Mouse (Mus musculus): Measurements from ENCODE around the gene Klhl29. TPM values are rescaled to one million over a fixed set of nuclear protein-coding genes. Genes with fewer than 3 reads are reported as not detected.

The Klhl29 gene
- polyA plus RNA-seq (2012; rRNA removed): 35.0 and 36.1 TPM in 2 replicates

DNA sequence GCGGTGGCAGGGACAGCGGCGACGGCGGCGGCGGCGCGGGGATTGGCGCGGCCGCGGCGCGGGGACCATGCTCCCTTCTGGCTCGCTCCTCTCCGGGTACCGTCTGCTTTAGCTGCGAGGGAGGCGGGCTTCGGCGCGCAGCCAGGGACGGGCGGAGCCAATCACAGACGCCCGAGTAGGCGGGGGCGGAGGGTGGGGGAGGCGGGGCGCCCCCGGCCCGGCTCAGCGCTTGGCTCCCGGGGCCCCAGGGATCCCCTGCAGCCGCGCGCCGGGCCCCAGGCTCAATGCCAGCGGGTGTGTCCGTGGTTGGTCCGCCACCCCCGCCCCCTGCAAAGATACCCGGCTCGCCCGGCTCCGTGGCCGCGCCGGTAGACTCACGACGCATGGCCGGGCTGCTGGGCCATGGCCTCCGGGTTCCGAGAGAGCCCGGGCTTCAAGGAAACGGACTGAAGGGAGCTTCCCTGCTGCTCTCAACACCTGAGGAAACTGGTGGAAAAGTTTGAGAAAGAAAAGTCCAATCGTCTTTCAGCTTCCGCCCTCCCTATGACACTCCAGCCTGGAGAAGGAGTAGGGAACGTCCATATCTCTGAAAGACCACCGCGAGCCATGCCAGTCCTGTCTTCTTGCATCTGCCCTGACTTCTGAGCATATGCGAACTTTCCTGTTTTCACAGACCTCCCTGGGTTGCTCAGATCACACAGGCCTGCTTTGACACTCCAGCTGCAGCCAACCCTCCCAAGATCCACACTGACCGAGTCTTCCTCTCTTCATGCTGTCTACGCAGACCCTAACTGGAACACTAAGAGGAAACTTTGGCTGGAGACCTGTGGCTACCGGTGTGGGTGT lies at the start of gene Klhl29:
TSS of gene Klhl29 (minus strand) at position 67 of the 846 bp plus-strand sequence.
- TF ChIP-seq POLR2A (IDR thresholded peaks at IDR 0.05; ENCODE audit: borderline replicate concordance, extremely low read depth, insufficient read depth, insufficient read length, poor library complexity, severe bottlenecking) (peak; percentile 96), CTCF (IDR thresholded peaks at IDR 0.05; ENCODE audit: borderline replicate concordance, extremely low read depth, insufficient read depth, insufficient read length) (no peak)
- peak; percentile 95 for DNase-seq (ENCODE audit: low read depth)

DNA sequence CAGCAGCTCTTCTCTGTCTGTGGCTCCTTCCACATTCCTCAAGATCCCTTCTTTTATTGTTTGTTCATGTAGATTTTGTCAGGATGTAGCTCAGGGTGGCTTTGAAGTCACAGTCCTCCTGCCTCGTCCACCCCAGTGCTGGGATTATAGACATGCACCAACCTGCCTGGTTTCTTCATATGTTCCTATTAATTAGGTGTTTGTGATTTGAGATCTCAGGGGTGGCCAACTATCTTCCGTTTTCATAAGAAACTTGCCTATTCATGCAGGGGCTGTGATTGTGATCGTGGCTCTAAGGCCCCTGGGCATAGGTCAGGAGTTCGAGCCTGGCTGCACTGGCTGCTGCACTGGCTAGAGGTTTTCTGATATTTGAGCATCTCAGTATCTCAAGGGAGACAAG lies 49.8 kb upstream of the Klhl29 start:
- no peak for TF ChIP-seq POLR2A (IDR thresholded peaks at IDR 0.05; ENCODE audit: borderline replicate concordance, extremely low read depth, insufficient read depth, insufficient read length, poor library complexity, severe bottlenecking)
- no peak for TF ChIP-seq CTCF (IDR thresholded peaks at IDR 0.05; ENCODE audit: borderline replicate concordance, extremely low read depth, insufficient read depth, insufficient read length)
- DNase-seq (ENCODE audit: low read depth): no peak

DNA sequence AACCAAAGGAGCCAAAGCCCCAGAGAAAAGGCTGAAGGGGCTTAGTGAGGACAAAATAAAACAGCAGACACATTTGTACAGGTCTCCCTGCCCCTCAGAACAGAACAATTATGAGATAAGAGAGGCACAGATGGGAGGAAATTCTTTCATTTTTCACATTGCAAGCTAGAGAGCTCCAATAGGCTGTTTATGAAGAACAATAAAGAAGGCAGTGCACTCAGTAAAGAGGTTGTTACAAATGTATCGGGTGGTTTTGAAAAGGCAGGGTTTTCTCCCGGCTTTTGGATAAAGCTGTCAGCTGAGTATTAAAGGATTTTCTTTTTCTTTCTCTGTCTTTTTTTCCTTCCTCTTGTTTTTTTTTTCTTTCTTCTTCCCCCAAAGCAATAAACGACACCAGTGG lies 40.3 kb upstream of the Klhl29 start:
- peak; percentile 51 for DNase-seq (ENCODE audit: low read depth)
- TF ChIP-seq POLR2A (IDR thresholded peaks at IDR 0.05; ENCODE audit: borderline replicate concordance, extremely low read depth, insufficient read depth, insufficient read length, poor library complexity, severe bottlenecking): no peak
- TF ChIP-seq CTCF (IDR thresholded peaks at IDR 0.05; ENCODE audit: borderline replicate concordance, extremely low read depth, insufficient read depth, insufficient read length): no peak

DNA sequence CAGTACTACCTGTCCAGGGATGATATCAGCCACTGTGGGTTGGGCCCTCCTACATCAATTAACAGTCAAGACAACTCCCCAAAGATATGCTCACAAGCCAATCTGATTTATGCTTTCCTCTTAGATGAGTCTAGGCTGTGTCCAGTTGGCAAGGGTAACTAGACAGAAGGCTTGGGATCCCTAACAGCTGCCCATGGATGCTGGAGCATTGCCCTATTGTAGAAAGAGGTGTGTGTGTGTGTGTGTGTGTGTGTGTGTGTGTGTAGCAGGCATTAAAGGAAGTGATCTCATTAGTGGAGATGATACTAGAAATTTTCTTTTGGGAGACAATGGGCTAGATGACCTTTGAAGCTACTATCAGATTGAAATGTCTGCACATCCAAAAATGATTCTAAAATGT lies 38.5 kb upstream of the Klhl29 start:
- DNase-seq (ENCODE audit: low read depth): no peak

DNA sequence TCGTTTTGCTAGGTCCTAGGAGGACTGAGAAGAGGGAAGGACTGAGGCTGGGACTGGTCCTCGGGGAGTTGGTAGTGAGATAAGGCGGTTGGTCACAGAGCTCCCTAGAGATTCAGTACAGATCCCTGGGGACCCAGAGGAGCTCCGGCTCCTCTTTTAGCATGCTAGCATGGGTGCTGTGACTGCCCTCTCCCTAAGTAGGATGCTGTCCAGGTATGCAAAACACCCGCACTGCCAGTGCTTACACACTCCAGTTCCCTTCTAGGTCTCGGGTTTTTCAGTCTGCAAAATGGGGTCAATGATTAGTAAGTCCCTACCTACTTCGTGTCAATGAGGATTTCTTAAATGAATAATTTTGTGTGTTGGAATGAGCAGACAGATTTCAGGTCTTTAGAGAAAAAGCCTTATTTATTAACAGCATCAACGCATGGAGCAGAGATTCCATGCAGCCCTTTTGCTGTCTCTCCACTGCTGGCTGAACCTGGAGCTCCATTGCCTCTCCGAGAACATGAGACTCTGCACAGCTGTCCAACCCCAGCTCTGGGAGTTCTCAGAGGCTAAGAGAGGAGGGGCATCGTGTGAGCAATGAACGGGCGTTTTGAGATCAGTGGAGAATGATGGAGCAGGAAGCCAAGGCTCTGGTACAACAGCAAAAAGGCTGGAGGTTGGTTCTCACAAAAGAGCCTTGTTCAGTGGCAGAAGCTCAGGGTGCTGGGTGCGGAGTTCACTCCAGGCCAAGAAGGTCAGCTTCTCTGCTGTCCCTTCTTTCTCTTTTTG lies 36.5 kb upstream of the Klhl29 start:
- no peak for DNase-seq (ENCODE audit: low read depth)
- TF ChIP-seq POLR2A (IDR thresholded peaks at IDR 0.05; ENCODE audit: borderline replicate concordance, extremely low read depth, insufficient read depth, insufficient read length, poor library complexity, severe bottlenecking) (no peak), CTCF (IDR thresholded peaks at IDR 0.05; ENCODE audit: borderline replicate concordance, extremely low read depth, insufficient read depth, insufficient read length) (no peak)

More for the DNA sequence above, 38.5 kb upstream of the Klhl29 start:
- TF ChIP-seq POLR2A (IDR thresholded peaks at IDR 0.05; ENCODE audit: borderline replicate concordance, extremely low read depth, insufficient read depth, insufficient read length, poor library complexity, severe bottlenecking) (no peak), CTCF (IDR thresholded peaks at IDR 0.05; ENCODE audit: borderline replicate concordance, extremely low read depth, insufficient read depth, insufficient read length) (no peak)

DNA sequence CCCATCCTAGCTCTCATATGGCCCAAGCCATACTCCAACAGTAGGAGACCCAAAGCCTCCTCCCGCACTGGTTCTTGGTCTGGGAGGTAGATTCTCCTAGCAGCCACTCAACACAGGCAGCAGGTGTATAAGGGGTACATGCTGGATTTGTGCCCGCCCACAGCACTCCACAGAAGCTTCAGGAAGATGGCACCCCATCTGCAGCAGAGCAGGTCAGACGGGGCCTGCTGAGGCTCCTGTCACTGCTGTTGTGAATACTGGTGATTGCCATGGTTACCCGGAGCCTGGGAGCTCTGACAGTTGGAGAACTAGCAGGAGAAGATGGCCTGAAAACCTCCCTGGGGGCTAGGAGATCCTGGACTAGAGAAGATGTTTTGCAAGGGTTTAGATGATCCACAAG lies 35.9 kb upstream of the Klhl29 start:
- no peak for TF ChIP-seq POLR2A (IDR thresholded peaks at IDR 0.05; ENCODE audit: borderline replicate concordance, extremely low read depth, insufficient read depth, insufficient read length, poor library complexity, severe bottlenecking)
- DNase-seq (ENCODE audit: low read depth): peak; percentile 35

DNA sequence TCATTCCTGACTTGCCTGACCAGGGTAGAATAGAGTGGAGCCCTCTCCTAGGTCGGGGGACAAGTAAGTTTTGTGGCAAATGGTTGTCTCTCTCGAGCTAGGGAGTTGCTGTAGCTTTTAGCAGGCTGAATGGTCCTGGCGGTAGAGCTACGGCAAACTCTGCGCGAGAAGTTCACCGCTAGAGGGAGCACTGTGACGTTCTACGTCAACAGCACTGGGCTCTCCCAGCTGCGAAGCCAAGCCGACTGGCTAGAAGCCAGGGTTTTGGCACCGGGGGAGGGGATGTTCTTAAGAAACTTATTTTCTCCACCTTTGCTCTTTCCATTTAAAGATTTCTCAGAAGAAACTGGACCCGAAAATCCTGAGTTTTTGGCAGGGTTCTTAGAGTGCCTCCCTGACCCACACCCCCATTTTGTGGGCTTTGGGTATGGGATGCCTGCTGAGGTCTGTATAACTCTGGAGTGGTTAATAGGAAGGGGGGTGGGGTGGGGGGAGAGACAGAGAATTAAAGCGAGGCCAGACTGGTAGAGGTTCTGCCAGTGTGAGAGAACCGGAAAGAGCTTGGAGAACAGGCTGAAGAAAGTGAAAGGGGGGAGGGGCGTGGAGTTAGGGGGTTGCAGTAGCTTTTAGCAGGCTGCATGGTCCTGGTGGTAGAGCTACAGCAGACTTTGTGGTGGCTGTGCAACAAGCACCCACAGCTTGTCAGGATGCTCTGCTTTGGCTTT lies 35.1 kb upstream of the Klhl29 start:
- TF ChIP-seq POLR2A (IDR thresholded peaks at IDR 0.05; ENCODE audit: borderline replicate concordance, extremely low read depth, insufficient read depth, insufficient read length, poor library complexity, severe bottlenecking) (no peak), CTCF (IDR thresholded peaks at IDR 0.05; ENCODE audit: borderline replicate concordance, extremely low read depth, insufficient read depth, insufficient read length) (peak; percentile 97)
- peak; percentile 97 for DNase-seq (ENCODE audit: low read depth)

DNA sequence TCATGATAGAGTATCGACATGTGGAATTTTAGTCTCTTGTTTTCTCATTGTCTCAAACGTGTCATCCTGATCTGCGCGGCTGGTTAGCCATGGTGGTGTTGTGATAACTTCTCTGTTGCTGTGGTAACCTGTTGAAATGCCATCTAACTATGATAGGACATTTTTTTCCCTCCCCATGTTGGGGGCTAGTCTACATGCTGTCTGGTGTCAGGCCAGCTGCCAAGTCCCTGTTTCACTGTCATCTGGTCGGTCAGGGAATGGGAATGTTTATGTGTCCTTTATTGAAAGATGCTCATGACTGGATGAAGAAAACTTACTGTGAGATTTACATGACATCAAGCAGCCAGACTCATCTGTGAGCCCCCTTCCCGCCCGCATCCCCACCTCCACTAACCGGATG lies 31.7 kb upstream of the Klhl29 start:
- no peak for DNase-seq (ENCODE audit: low read depth)
- TF ChIP-seq CTCF (IDR thresholded peaks at IDR 0.05; ENCODE audit: borderline replicate concordance, extremely low read depth, insufficient read depth, insufficient read length): no peak
- TF ChIP-seq POLR2A (IDR thresholded peaks at IDR 0.05; ENCODE audit: borderline replicate concordance, extremely low read depth, insufficient read depth, insufficient read length, poor library complexity, severe bottlenecking): no peak

DNA sequence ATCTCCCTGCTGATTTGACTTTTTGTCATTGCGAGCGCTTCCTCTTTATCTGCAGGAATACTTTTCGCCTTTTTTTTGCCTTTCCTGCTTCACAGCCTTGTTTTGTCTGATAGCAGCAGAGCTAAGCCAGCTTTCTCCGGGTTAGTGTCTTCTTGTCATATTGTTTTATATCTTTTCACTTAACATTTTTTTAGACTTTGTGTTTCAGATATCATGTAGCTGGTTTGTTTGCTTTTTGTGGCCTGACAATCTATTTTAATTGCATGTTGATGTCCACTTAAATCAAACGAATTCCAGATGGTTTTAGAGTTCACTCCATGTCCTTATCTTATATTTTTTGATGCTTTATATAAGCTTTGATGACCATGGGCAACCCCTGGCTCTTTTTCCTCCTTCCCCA lies 21.9 kb upstream of the Klhl29 start:
- DNase-seq (ENCODE audit: low read depth): no peak
- TF ChIP-seq CTCF (IDR thresholded peaks at IDR 0.05; ENCODE audit: borderline replicate concordance, extremely low read depth, insufficient read depth, insufficient read length): no peak
- TF ChIP-seq POLR2A (IDR thresholded peaks at IDR 0.05; ENCODE audit: borderline replicate concordance, extremely low read depth, insufficient read depth, insufficient read length, poor library complexity, severe bottlenecking): no peak

DNA sequence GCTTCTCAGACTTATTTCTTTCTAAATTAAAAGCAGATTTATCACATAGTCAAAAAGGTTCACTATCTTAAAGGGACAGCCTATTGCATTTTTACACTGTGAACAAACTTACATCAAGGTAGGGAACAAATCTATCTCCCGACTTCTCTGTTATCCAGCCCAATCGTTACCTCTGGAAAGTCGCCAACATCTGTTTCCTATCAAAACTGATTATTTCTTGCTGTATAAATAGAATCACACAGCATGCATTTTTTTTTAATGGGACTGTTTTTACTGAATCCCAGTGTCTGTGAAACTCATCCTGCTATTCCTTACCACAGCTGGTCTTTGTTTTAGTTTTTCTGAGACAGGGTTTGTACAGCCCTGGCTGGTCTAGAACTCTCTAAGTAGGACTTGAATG lies 19.7 kb upstream of the Klhl29 start:
- TF ChIP-seq POLR2A (IDR thresholded peaks at IDR 0.05; ENCODE audit: borderline replicate concordance, extremely low read depth, insufficient read depth, insufficient read length, poor library complexity, severe bottlenecking) (no peak), CTCF (IDR thresholded peaks at IDR 0.05; ENCODE audit: borderline replicate concordance, extremely low read depth, insufficient read depth, insufficient read length) (no peak)

DNA sequence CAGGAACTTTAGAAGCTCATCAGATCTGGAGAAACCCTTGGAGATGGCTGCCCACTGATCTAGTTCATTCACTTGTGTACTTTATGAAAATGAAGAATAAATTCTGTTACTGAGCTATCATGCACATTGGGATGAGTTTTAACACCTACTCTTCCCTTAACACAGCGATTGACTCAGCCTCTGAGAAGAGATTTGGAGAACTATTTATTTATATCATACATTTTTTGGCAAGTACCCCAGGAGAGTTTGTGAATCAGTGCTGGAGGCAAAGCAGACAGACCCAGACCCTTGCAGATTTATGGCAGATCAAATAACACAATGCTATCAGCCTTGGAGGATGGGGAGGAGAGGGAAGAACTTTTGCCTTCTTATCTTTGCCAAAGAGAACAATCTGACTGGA lies 11.6 kb upstream of the Klhl29 start:
- TF ChIP-seq CTCF (IDR thresholded peaks at IDR 0.05; ENCODE audit: borderline replicate concordance, extremely low read depth, insufficient read depth, insufficient read length) (no peak), POLR2A (IDR thresholded peaks at IDR 0.05; ENCODE audit: borderline replicate concordance, extremely low read depth, insufficient read depth, insufficient read length, poor library complexity, severe bottlenecking) (no peak)
- DNase-seq (ENCODE audit: low read depth): no peak

More for the DNA sequence above, 19.7 kb upstream of the Klhl29 start:
- no peak for DNase-seq (ENCODE audit: low read depth)

Measured in brain, embryonic 14.5 days (tissue).